Mouse (Mus musculus): ENCODE data around the gene Tmem136. TPM values are rescaled to one million over a fixed set of nuclear protein-coding genes. Genes with fewer than 3 reads are reported as not detected.

The Tmem136 gene
- polyA plus RNA-seq, 3 experiments from 2014 or later: 0.67 to 4.8 (median 3.7) TPM

DNA sequence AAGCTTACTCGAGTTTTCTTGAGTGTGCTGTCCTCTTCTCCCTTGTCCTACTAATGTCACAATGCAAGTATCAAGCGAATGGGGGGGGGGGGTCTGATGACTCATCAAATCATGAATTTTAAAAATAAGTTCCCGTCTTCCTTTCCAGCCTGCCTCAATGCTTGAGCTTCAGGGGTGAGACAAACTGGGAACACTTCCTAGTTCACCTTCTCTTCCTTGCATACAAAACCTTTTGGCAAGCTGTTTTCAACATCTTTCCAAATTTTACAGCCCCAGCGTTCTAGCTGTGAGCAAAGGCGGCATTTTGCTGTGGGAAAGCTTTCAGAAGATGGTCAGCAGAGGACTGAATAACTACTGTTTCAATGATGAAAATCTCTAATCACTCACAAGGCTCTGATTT is 8.8 kb downstream of the Tmem136 start:
- no peak for ATAC-seq

DNA sequence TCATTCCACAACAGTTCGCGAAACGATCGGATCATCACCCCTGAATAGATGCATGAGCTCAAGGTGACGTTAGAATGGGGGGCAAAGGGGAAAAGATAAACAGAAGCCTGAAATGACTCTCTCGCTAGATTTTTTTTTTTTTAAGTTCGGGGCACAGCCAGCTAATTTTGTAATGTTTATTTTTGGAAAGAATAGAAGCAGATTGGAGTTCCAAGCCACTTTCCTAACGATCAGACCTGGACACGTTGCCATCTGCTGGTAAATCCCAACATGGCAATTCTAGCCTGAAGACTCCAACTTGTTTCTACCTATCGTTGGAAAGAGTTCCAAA is 9.2 kb downstream of the Tmem136 start, which contains the start of gene Arhgef12:
TSS of gene Arhgef12 (minus strand) at position 53 of the 331 bp plus-strand sequence.
- ATAC-seq: no peak

DNA sequence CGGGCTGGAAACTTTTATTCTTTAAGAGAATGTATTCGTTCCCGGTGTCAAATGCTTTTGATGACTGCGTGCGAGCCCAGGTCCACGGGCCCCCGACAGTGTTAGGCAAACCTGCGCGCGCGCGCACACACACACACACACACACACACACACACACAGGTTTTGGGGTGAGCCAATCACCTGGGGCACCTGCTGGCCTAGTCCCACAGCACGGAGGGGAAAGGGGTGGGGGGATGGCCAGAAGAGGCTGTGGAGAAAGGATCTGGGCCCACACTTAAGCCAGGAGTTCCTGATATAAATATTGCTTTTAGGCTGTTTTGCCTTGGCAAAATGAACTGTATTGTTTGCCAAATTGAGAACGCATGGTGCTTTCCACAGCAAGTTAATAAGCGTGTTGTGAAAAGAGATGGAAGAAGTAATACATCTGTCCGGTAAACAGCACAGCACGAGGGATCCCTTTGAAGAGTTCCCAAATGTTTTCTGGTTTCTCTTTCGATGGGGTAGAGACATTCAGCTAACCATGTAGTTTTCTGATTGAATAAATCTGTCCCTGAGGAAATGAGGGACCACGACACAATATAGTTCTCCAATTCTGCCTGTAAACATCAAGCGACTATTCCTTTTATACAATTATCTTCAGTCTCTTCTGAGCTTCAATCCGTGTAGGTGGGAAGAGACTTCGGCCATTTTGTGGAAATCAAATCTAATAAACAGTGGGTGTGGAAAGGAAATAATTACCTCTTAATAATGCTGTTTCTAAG is 9.8 kb downstream of the Tmem136 start:
- ATAC-seq: peak; percentile 21

DNA sequence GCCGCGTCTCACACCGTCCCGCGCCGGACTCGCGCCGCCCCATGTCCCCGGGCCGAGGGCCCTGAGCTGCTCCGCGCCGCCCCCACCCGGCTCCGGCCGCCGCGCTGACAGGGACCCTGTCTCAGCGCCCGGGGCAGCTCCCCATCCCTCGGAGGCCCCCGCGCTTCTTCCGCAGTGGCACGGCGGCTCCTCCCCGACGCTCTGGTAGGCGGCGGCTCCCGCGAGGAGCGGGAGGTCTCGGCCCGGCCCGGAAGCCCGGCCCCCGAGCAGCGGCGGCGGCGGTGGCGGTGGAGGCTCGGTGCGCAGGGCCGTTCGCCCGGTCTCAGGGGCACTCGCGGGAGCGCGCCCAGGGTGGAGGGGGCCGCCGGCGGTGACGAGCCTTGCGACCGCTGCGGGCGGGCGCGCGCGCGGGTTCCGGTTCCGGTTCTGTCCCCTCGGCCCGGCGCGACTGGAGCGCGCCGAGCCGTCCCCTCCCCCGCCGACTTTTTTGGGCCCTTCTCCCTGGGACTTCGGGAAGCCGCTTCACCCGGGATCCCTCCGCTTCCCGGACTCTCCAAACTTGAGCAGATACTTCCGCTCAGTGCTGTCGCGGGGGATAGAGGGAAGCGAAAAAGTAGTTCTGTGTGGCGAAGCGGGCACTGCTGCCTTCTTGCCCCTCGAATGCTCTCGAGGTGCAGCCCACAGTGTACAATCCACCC is 10.6 kb downstream of the Tmem136 start:
- peak; percentile 85 for ATAC-seq

DNA sequence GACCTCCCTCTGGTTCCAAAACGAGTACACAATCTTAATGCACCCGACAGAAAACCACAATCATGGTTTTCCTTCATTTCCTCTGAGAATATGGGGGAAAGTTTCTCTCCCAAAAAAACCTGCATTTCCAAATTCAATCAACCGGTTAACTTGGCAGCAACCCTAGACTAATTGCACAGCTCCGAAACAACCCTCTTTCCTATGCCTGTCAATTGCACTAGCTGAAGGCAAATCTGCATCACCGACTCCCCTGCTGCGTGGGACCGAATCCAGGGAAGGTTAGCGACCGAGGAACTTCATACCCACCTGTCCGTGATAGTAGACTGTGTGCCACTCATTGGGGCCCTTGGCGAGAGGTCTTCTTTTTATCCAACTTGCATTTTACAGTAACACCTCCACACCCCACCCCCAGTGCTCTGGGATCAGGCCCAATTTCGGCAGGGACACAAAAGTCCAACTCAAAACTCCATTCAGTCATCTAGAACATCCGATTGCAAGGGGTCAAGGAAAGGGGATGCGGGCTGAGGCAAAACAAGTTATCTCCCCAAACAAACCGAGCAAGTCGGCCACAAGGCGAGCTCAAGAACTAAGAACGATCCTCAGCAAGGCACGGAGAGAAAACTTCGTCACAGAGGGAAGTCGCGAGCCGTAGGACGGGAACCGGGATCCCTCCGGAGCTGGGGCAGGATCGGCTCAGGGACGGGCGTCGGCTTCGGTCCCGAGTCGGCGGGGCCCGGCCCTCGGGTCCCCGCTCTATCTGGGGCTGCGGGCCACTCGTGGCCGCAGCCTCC is 11.3 kb downstream of the Tmem136 start:
- ATAC-seq: peak; percentile 16

DNA sequence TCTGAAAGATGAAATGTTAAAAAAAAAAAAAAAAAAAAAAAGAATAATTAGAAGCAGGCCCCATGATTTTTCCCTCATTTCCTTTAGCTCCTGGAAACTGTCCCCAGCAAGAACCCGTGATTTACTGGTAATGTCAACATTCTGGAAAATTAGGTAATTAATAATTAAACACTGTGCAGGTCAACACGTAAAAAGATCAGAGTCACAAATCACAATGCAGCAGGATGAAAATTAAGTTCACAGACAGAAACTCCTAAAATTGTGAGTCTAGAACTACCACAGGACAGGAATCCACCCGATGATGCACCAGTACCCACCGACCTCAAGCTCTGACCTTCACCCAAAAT is 11.9 kb downstream of the Tmem136 start:
- ATAC-seq: no peak

DNA sequence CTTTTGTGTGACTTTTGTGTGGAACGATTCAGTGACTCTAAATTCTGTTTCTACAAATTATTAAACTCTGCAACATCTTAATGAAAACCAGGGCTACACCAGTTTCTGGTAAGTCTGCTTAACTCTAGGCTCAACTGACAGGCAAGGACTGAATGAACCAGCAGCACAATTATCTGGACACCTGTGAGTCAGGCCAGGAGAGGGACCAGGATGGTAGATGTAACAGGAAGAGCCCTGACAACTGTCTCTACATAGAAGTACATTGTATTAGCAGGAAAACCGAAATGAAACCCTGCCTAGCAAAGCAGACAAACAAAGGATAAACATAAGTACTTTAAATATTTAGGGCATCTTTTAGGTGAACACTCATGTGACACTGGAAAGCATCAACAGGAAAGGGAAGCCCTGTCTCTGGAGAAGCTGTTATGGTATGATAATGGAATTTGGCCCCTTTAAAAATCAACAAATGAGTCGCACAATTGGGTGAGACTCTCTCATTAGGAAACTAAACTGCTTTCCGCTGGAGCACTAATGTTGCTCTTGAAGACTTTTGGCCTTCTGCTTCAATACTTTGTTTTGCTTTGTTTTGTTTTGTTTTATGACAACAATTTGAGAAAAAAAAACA is 12.6 kb downstream of the Tmem136 start:
- no peak for ATAC-seq

DNA sequence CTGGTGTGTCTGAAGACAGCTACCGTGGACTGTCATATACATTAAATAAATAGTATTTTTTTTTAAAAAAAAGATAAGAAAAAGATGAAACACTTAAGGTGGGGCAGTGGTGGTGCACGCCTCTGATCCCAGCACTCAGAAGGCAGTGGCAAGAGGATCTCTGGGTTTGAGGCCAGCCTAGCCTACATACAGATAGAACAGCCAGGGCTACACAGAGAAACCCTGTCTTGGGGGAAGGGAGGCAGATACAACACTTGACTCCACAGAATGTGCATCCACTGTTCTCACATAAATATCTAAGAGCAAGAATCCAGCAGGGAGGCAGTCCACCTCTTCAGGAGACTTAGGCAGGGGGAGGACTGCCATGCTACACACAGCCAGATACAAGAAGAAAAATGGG is 13.4 kb downstream of the Tmem136 start:
- ATAC-seq: no peak

DNA sequence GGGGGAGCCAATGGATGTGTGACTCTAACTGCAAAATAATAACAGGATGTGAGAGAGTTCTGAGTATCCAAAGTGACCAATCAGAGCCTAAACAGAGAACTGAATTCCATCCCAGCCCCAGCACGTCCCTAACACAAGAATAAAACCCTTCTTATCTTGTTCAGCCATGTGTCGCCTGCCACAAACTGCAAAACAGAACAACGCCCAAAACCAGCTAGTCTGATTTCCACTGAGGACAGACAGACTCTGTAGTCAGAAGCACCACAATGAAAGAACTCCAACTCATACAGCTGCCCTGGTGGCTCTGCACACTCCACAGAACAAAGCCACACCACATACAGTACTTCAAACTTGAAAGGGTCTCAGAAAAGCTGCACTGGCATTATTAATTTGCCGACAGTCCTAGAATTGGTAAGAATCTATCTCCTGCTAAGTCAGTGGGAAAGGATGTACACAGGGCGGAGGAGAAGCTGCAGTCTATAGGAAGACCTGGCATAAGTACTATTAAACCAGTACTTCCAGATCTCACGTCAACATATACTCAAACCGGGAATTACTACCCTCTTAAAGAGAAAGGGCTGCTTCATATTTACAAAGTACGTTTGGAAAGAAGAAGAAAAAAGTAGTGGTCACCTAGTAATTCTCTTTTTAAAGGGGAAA is 14.3 kb downstream of the Tmem136 start:
- no peak for ATAC-seq

DNA sequence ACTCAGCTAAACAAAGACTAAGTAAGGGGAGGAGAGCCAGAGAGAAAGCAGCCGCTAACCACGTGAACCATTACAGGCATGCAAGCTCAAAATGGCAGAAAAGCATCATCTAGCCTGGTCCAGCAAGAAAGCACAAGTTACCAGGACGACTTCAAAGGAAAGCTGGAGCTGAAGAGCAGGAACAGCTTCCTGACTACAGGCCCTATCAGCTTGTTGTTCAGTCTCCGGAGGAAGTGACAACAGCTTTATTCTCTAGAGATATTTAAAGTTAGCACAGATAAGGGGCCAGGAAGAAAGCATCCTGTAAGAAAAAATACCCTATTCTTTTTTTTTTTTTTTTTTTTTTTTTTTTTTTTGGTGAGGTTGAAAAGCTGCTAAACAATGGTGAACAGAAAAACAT is 17.4 kb downstream of the Tmem136 start:
- ATAC-seq: no peak

DNA sequence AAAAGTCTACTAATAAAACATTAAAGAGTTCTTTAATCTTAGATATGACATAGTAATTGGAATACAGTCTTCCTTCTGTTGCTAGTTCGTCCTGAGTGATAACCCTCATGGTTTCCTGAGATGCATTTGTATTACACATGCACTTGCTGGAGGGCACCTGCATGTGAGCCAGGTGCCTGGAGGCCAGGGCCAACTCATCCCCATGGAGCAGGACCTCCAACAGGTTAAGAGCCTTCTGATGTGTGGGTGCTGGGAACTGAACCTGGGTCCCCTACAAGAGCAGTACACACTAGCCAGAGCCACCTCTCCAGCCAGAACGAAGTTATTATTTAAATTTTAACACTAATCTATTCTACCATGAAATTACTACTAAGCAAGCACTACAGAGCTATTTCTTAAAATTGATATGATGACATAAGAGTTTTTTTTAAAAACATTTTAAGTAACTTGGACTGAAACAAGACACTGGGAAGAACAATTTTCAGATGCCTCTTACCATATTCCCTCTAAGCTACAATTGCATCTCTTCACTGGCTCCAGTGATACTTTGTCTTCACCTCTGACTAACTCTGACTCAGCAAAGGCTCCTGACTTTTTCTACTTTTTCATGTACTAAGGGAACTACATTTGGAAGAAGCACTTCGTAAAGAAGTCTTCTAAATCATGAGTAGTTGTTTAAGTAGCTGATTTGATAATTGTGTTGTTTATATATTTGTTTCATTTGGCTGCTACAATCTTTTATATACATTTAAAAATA is 18.4 kb downstream of the Tmem136 start:
- no peak for ATAC-seq

DNA sequence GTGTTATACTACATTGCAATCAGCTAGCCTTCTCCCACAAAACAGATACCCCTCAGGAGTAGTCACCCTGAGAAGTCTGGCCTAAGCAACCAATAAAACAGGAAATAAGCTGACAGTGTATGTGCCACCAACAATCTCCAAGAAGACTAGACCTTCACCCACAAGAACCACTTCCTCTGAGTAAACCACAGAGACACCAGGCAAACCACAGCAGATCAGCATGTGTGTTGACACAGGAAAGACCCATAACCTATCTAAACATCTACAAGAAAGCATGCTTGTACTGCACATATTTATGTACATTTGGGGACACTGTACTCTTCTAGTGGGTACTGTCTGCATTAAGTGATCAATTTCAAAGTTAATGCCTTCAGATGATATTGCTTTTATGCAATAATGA is 20.0 kb downstream of the Tmem136 start:
- peak; percentile 88 for ATAC-seq

DNA sequence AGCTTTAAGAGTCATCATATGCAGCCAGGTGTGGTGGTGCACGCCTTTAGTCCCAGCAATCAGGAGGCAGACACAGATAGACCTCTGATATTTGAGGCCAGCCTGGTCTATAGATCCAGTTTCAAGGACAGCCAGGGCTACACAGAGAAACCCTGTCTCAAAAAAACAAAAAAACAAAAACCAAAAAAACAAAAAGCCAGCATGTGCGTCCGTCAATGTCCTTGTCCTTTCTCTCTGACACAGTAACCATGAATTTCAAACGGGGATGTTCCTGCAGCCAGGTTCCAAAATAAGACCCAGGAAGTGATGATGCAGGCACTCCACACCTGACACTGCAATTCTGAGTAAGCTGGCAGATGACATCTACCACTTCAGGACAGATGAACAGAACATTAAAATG is 21.5 kb downstream of the Tmem136 start:
- ATAC-seq: no peak

DNA sequence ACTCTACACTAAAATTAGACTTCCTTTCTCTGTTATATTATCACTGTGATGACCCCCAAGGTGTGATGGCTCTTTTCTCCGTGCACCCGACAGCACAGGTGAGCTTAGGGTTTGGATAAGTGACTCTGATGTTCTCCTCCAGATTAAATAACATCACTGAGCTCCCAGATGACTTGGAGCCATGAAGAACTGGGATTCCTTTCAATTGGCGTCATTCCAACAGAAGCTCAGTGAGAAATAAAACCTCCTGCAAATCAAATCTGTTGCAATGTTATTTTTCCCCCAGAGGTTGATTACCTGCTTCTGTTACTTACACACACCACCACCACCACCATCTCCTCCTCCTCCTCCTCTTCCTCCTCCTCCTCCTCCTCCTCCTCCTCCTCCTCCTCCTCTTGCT is 22.6 kb downstream of the Tmem136 start:
- no peak for ATAC-seq

DNA sequence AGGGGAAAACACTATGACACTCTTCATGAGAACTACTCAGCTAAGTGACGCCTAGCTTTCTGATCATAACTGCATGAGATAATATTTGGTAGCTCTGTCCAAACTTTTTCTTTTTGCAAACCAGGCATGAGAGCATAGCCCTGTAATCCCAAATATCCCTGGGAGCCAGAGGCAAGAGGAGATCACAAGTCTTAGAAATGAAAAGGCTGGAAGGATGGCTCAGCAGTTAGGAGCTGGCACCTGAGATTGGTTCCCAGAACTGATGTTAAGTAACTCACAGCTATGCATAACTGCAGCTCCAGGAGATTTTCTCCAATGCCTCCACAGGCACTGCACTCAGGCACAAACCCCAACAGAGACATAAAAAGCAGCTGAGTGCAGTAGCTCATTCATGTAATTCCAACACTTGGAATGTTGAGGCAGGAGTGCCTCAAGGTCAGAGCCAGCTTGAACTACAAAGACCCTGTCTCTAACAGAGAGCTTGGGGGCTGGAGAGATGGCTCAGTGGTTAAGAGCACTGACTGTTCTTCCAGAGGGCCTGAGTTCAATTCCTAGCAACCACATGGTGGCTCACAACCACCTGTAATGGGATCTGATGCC is 30.6 kb downstream of the Tmem136 start:
- ATAC-seq: no peak

DNA sequence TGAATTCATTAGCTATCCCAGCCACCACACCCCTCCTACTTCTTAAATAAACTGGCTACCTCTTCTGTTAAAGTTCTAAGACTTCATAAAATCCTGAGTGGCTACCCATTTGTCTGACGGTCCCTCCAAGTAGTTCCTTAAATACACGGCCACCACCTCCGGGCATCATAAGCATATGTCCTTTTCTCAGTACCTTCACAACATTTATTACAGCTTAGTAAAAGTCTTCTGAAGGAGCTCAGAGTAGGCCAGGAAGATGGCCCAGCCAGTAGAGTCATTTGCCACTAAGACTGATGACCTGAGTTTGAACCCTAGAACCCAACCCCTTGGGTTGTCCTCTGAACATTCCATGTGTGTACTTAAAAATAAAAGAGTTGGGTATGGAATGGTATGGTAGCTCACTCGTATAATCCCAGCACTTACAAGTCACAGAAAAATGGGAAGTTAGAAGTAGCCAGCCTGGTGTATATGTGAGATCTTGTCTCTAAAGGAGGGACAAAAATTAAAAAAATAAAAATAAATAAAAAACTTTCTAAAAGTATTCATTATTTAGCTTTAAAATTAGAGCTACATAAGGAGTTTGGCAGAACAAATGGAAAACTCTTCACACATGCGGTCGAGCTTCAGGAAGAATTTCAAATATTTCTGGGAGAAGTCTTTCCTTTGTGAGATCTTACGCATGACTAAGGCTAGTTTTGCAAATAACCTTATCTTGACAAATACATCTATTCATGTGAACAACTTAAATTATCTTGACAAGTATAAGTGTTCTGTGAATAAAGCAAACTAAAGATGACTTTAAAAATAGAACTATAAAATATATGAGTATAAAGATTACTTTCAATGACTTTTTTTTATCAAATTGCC is 31.6 kb downstream of the Tmem136 start:
- no peak for ATAC-seq

DNA sequence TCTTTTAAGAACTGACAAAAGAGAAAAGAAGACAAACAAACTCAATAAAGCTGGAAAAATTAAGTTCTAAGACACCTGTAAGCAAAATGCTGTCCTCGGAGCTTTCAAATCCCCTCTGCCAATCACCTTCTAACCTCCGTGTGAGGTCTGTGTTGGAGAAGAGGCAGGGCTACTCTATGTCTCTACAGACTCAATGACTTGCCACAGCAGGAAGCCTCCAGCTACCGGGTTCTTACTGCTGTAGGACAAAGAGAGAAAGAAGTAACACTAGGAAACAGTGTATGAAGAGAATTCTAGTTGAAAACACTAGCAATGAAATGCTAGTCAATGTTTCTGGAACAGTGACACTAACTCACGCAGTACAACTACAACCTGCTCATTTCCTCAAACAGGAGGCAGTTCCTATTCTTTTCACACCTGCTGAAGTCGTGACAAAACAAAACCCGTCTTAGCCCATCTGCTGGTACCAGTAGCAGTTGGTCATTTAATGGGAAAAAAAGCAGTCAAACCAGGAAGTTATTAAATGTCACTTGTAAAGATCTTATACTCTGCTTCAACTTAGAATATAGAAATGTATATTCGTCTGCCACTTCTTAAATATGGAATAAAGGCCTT is 32.8 kb downstream of the Tmem136 start:
- no peak for ATAC-seq

DNA sequence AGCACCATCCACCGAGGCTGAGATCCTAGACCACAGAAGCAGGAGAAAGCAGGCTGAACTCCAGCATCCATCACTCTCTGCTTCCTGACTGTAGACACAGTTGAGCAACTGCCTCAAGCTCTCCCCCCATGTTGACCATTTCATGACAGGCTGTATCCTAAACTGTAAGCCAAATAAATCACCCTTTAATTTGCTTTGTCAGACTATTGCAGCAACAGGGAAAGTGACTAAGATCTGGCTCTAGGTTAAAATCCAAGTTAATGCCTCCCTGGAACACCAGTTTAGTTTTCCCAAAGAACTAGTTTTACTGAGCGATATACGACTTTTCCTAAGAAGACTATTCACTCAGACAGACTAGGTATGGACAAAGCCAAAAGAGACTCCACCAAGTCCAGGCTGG is 37.7 kb downstream of the Tmem136 start:
- ATAC-seq: no peak

DNA sequence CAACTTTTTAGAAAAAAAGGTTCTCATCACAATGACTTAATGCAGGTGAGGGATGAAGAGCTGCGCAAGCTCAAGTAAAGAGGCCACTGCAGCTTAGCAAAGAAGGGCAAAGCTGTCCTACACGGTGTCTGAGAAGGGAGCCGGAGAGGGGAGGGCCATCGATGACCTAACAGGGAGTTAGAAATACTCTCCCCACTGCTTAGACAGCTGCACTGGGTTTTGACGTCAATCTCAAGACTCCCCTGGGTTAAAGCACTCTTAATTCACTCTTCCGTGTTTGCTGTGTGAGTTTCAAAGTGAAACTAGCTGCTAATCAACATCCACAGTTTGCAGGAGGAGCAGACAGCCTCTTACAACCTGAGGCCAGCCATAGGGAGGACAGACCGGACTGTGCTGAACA is 40.2 kb downstream of the Tmem136 start:
- ATAC-seq: no peak

DNA sequence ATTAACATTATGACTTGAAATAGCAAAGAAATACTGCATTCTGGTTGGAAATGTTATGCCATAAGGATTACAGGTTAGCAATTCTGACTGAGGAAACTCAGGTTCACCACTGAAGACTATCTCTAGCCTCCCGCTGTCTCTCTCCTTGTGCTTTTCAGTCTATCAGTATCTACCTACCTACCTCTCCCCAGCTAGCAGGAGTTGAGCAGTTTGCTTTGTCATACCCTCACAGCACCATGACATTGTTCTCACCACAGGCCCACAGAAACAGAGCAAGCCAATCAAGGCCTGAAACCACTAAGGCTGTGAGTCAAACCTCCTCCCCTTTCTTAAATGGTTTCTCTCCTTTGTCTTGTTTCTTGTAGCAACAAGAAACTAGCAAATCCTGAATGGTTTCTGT is 41.8 kb downstream of the Tmem136 start:
- ATAC-seq: no peak

All from inflammation-experienced regulatory T-cells, adult 6 months (primary cell).